Mouse (Mus musculus) CH12.LX (cell line): ENCODE data around the gene Exoc2. TPM values are rescaled to one million over a fixed set of nuclear protein-coding genes. Genes with fewer than 3 reads are reported as not detected.

Source experiments
- DNase-seq: peaks from one replicate; pipeline ENCODE4 v3.0.0-alpha.2; 2013; ENCODE audit errors: extremely low read depth
- H3K27ac ChIP-seq: 2 replicates; pipeline ENCODE4 v1.5.1; 2012; ENCODE audit warnings: low read depth, mild to moderate bottlenecking, control low read depth, moderate library complexity; ENCODE audit not compliant: insufficient read depth
- H3K27me3 ChIP-seq: replicated peaks from 2 replicates; pipeline ENCODE3; 2012; ENCODE audit warnings: inconsistent platforms
- H3K36me3 ChIP-seq, 2 experiments: replicated peaks in 1 of 2; 2 replicates each; pipeline versions ENCODE3 to v1.6.1; 2012; ENCODE audit warnings: inconsistent platforms in 1 of 2, low read length in 1 of 2, mild to moderate bottlenecking in 1 of 2, mixed read lengths in 1 of 2, moderate library complexity in 1 of 2; ENCODE audit not compliant: control insufficient read depth in 1 of 2, insufficient read depth in 1 of 2
- H3K4me1 ChIP-seq, 2 experiments: 2 replicates each; pipeline ENCODE4 v1.6.1; 2012; ENCODE audit warnings: inconsistent platforms in 1 of 2, moderate library complexity in 1 of 2; ENCODE audit not compliant: insufficient read depth in 2 of 2, control insufficient read depth in 1 of 2
- H3K4me2 ChIP-seq: 2 replicates; pipeline ENCODE4 v1.6.1; 2012; ENCODE audit warnings: low read depth, mild to moderate bottlenecking, control low read depth; ENCODE audit not compliant: poor library complexity, insufficient read depth, severe bottlenecking
- H3K4me3 ChIP-seq, 3 experiments: fragments of 150-350 bp in 1 of 3; sonication (generic) in 1 of 3; replicated peaks in 1 of 3; 2 replicates each; pipeline versions ENCODE3 to v1.5.1; 2011 to 2012; ENCODE audit warnings: low read depth in 2 of 3, low read length in 2 of 3, mild to moderate bottlenecking in 2 of 3, moderate library complexity in 2 of 3, control low read depth in 1 of 3, improper control_type of control experiment in 1 of 3, inconsistent platforms in 1 of 3, mixed read lengths in 1 of 3; ENCODE audit not compliant: poor library complexity in 1 of 3
- H3K79me2 ChIP-seq: replicated peaks from 2 replicates; pipeline ENCODE4 v1.6.1; 2012; ENCODE audit warnings: mild to moderate bottlenecking, moderate library complexity; ENCODE audit not compliant: control insufficient read depth, poor library complexity, insufficient read depth, severe bottlenecking; ENCODE audit errors: extremely low read depth
- H3K9ac ChIP-seq: 2 replicates; pipeline ENCODE4 v1.6.1; 2012; ENCODE audit warnings: low read depth, mild to moderate bottlenecking, control low read depth, moderate library complexity; ENCODE audit not compliant: insufficient read depth
- H3K9me3 ChIP-seq: replicated peaks from 2 replicates; pipeline ENCODE3; 2012; ENCODE audit warnings: low read length, inconsistent platforms, mixed read lengths
- CHD1 ChIP-seq: IDR thresholded peaks from 2 replicates; pipeline ENCODE4 v1.6.1; 2012; ENCODE audit warnings: low read depth, low read length, improper control_type of control experiment, inconsistent platforms
- CTCF ChIP-seq, 2 experiments: IDR thresholded peaks in 1 of 2; conservative IDR thresholded peaks in 1 of 2; 2 replicates each; pipeline ENCODE4 v1.5.1; 2011 to 2012; ENCODE audit warnings: low read depth in 2 of 2, low read length in 2 of 2, improper control_type of control experiment in 1 of 2, inconsistent platforms in 1 of 2, mild to moderate bottlenecking in 1 of 2, moderate library complexity in 1 of 2
- ETS1 ChIP-seq: conservative IDR thresholded peaks from 2 replicates; pipeline ENCODE4 v1.6.1; 2012; ENCODE audit warnings: low read depth, mild to moderate bottlenecking, inconsistent platforms, low read length, improper control_type of control experiment, moderate library complexity
- GABPA ChIP-seq: IDR thresholded peaks from 2 replicates; pipeline ENCODE4 v1.6.1; 2012; ENCODE audit warnings: low read depth, low read length, improper control_type of control experiment, inconsistent platforms; ENCODE audit not compliant: insufficient replicate concordance
- KAT2A ChIP-seq: IDR thresholded peaks from 2 replicates; pipeline ENCODE4 v1.6.1; 2012; ENCODE audit warnings: low read length, improper control_type of control experiment, inconsistent platforms; ENCODE audit not compliant: insufficient replicate concordance
- MEF2A ChIP-seq: IDR thresholded peaks from 2 replicates; pipeline ENCODE4 v1.6.1; 2014; ENCODE audit warnings: low read depth, mild to moderate bottlenecking, inconsistent platforms, low read length, improper control_type of control experiment, borderline replicate concordance
- MYC ChIP-seq: IDR thresholded peaks from 2 replicates; pipeline ENCODE4 v1.6.1; 2011; ENCODE audit warnings: low read depth, mild to moderate bottlenecking, improper control_type of control experiment, low read length
- NRF1 ChIP-seq: IDR thresholded peaks from 2 replicates; pipeline ENCODE4 v1.6.1; 2014; ENCODE audit warnings: low read depth, mild to moderate bottlenecking, inconsistent platforms, low read length, improper control_type of control experiment, moderate library complexity
- POLR2AphosphoS2 ChIP-seq: IDR thresholded peaks from 2 replicates; pipeline ENCODE4 v1.6.1; 2011; ENCODE audit warnings: low read depth, low read length, improper control_type of control experiment
- RCOR1 ChIP-seq: conservative IDR thresholded peaks from 2 replicates; pipeline ENCODE4 v1.6.1; 2012; ENCODE audit warnings: low read depth, mild to moderate bottlenecking, inconsistent platforms, low read length, improper control_type of control experiment
- SIN3A ChIP-seq: IDR thresholded peaks from 2 replicates; pipeline ENCODE4 v1.6.1; 2012; ENCODE audit warnings: low read length, improper control_type of control experiment, inconsistent platforms
- SMC3 ChIP-seq: IDR thresholded peaks from 2 replicates; pipeline ENCODE4 v1.6.1; 2011; ENCODE audit warnings: low read depth, low read length, improper control_type of control experiment
- TBP ChIP-seq: conservative IDR thresholded peaks from 2 replicates; pipeline ENCODE4 v1.6.1; 2011; ENCODE audit warnings: low read depth, low read length, improper control_type of control experiment
- UBTF ChIP-seq: IDR thresholded peaks from 2 replicates; pipeline ENCODE4 v1.6.1; 2012; ENCODE audit warnings: low read depth, mild to moderate bottlenecking, inconsistent platforms, low read length, improper control_type of control experiment, moderate library complexity
- USF1 ChIP-seq: IDR thresholded peaks from 2 replicates; pipeline ENCODE4 v1.6.1; 2014; ENCODE audit warnings: low read depth, mild to moderate bottlenecking, inconsistent platforms, low read length, improper control_type of control experiment
- USF2 ChIP-seq: conservative IDR thresholded peaks from 2 replicates; pipeline ENCODE4 v1.6.1; 2011; ENCODE audit warnings: low read depth, low read length, improper control_type of control experiment
- ZC3H11A ChIP-seq: IDR thresholded peaks from 2 replicates; pipeline ENCODE4 v1.6.1; 2012; ENCODE audit warnings: low read depth, mild to moderate bottlenecking, inconsistent platforms, low read length, improper control_type of control experiment
- ZKSCAN1 ChIP-seq: IDR thresholded peaks from 2 replicates; pipeline ENCODE4 v1.6.1; 2012; ENCODE audit warnings: low read depth, inconsistent platforms, low read length, improper control_type of control experiment, borderline replicate concordance
- dilution Hi-C: fragments of 300-500 bp; cut with MboI; formaldehyde crosslinking; loops from 2 replicates; pipeline ENCODE4 v1.14.3; 2020; ENCODE audit warnings: low sequenced_read_pairs; ENCODE audit not compliant: extremely low pct_unique_long_range_greater_than_20kb, extremely low pct_ligation_motif_present
- in situ Hi-C: fragments of 300-500 bp; cut with MboI; formaldehyde crosslinking; loops from 3 replicates; pipeline ENCODE4 v1.14.3; 2019; ENCODE audit warnings: low sequenced_read_pairs, low pct_ligation_motif_present, low pct_unique_long_range_greater_than_20kb, mixed read lengths
- polyA plus RNA-seq: library from polyadenylated mRNA; unstranded; fragments of >175 nt; gene quantifications from 2 replicates; pipeline ENCODE4 v1.2.1, GENCODE M21; 2012; ENCODE audit warnings: low read depth; ENCODE audit not compliant: insufficient read length
- total RNA-seq, 2 experiments: library from RNA; depleted of rRNA; stranded (reverse); fragments of 300-350 nt in 1 of 2; fragments of >200 nt in 1 of 2; gene quantifications; 2 replicates each; pipeline ENCODE4 v1.2.3; 2012 to 2014

Gene Exoc2
- total and polyA plus RNA-seq, 3 experiments, result 21.1 to 33.0 (median 29.7) TPM

GRCm38 (mm10) chr13:31021514-31021913 lies 47.6 kb upstream of the Exoc2 start:
- in situ Hi-C loops (no loop called here), dilution Hi-C loops (no loop called here)
- Histone ChIP-seq H3K4me1 (peaks cover 5 to 36% of the 10 kb centered on the region in 2 experiments; a peak in 3 of 4 replicates), H3K4me2 (no peak overlapping the region), H3K9me3 (no peaks in the 10 kb centered on the region), H3K4me3 (no peak overlapping the region), H3K79me2 (no peaks in the 10 kb centered on the region), H3K27ac (no peak overlapping the region), H3K27me3 (no peaks in the 10 kb centered on the region), H3K9ac (no peak overlapping the region), H3K36me3 (no peaks in the 10 kb centered on the region)
- DNase-seq, result no peak
- no peak for TF ChIP-seq NRF1
- TF ChIP-seq USF2, result no peak
- no peak for TF ChIP-seq CHD1
- no peak for TF ChIP-seq TBP
- no peak for TF ChIP-seq USF1
- no peak for TF ChIP-seq POLR2AphosphoS2
- TF ChIP-seq RCOR1, result no peak

DNA sequence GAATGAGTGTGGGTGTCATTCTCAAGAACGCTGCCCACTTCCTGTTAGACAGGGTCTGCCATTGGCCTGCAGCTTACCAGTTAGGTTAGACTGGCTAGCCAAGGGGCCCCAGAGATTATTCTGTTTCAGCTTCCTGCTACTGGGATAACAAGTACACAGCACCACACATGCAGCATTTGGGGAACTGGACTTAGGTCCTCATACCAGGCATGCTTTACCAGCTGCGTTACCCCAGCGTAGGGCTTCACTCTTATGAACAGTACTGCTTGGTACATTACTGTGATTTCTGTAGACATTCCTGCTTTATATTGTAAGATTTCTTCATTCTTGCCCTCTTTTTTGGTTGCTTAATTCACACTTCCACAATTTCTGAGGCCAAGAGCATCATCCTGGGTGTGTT lies 43.7 kb upstream of the Exoc2 start:
- no peaks in the 10 kb centered on the region for H3K9me3 ChIP-seq
- no peak overlapping the region for H3K27ac ChIP-seq
- in situ Hi-C loops, result no loop called here

DNA sequence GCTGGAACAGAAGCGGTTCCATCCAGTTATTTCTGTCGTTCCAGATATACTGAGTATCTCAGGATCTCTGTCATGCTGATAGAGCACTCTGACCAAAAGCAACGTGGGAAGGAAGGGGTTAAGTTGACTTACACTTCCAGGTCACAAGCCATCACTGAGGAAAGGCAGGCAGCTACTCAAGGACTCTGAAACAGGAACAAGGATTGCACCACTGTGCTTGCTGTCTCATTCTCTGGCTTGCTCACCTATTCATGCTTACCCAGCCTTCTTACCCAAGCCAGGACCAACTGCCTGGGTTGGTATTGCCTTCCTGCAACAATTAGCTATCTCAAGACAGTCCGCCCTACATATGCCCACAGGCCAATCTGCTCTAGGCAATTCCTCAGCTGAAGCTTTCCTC lies 31.1 kb upstream of the Exoc2 start:
- no peak overlapping the region for H3K27ac ChIP-seq
- in situ Hi-C loops, result no loop called here
- H3K79me2 ChIP-seq, result no peaks in the 10 kb centered on the region
- no peak for TF ChIP-seq NRF1
- no peak for TF ChIP-seq USF1
- TF ChIP-seq MYC, result no peak
- no peak for TF ChIP-seq UBTF
- TF ChIP-seq RCOR1, result no peak
- no peak for TF ChIP-seq MEF2A
- no peak for TF ChIP-seq ETS1
- no peak for TF ChIP-seq ZC3H11A
- TF ChIP-seq CTCF (conservative IDR thresholded peaks at IDR 0.05 in 1 of 2, IDR thresholded peaks at IDR 0.05 in 1 of 2; ENCODE audit: low read depth in 2 of 2, low read length in 2 of 2), result no peak
- TF ChIP-seq SMC3, result no peak
- no peaks in the 10 kb centered on the region for H3K36me3 ChIP-seq
- no peaks in the 10 kb centered on the region for H3K27me3 ChIP-seq
- DNase-seq, result no peak
- peaks cover under 1 to 3% of the 10 kb centered on the region in 2 experiments; a peak in 2 of 4 replicates for H3K4me1 ChIP-seq
- dilution Hi-C loops, result no loop called here
- H3K4me2 ChIP-seq, result no peak overlapping the region
- H3K9me3 ChIP-seq, result no peaks in the 10 kb centered on the region
- H3K4me3 ChIP-seq, result no peak overlapping the region
- no peak overlapping the region for H3K9ac ChIP-seq

More for the DNA sequence above, 43.7 kb upstream of the Exoc2 start:
- dilution Hi-C loops, result no loop called here
- DNase-seq, result no peak
- Histone ChIP-seq H3K79me2 (no peaks in the 10 kb centered on the region), H3K4me2 (no peak overlapping the region), H3K4me3 (no peak overlapping the region), H3K27me3 (no peaks in the 10 kb centered on the region)
- no peak for TF ChIP-seq KAT2A
- no peak for TF ChIP-seq SIN3A
- no peak for TF ChIP-seq GABPA
- TF ChIP-seq ZKSCAN1, result no peak
- TF ChIP-seq POLR2AphosphoS2, result no peak
- TF ChIP-seq ZC3H11A, result no peak
- no peak for TF ChIP-seq SMC3
- TF ChIP-seq, all 38 proteins: peak for 0
- Histone ChIP-seq H3K36me3 (no peaks in the 10 kb centered on the region), H3K4me1 (peaks cover 0 to 15% of the 10 kb centered on the region in 2 experiments; a peak in 2 of 4 replicates), H3K9ac (no peak overlapping the region)
